Mouse (Mus musculus) cerebellum, adult 8-10 months (tissue): ENCODE measurements around the gene Tm4sf20.
A peak's percentile ranks its signal among the peaks of the same experiment; 100 is the strongest.

Experiments
- DNase-seq: peaks from one replicate; pipeline ENCODE4 v3.0.0; 2022

The Tm4sf20 gene

DNA sequence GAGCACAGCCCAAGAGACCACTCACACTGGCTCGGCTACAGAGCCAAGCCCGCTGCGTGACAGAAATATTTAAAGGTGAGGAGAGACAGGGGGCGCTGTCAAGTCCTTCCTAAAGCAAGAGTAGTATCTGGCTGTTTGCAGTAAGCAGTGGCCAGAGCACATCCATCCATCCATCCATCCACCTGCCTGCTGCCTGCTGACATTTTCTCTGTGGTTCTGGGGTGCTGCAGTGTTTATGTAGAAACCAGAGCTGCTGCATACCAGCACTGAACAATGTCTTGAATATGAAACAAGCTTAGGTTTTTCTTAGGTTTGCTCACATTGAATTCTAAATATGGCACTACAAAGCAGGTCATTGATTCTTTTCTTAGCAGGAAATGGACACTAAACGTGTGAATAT, 4.9 kb upstream of the Tm4sf20 start:
- no peak for DNase-seq

DNA sequence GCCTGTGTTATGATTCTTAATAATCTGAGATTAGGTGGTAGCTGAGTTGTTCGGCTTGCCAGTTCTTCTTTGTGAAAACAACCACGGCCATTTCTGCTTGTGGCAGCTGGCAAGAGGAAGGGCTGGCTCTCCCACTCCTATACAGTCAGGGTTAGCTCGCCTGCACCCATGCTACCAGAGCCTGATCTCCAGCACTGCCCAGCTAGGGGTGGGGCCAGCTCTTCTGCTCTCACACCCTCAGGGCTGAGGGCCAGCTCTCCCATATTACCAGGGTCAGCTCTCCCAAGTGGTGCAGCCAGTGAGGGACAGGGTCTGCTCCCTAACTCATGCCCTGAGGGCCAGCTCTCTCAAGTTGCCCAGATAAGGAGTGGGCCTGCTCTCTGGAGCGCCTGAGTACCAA, 4.2 kb upstream of the Tm4sf20 start:
- no peak for DNase-seq

DNA sequence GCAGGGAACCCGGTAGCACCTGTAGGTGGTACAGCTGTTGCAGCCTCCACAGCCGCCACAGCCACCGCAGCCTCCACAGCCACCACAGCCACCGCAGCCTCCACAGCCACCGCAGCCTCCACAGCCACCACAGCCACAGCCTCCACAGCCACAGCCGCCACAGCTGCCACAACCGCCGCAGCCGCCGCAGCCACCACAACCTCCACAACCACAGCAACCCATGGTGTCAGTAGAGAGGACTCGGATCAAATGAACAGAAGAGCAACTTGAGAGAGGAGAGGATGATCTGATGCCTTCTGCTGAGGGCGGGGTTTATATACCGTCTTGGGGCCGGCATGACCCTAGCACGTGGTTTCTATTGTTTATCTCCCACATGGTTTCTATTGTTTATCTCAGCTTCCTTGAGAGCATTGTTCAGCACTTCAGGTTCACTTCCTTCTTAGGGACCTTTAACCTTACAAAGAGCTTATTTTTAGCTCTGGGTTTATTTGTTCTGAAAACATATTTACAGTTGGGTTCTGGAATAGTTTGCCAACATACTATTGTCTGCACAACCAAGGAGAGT, 2.8 kb upstream of the Tm4sf20 start, which contains the start of gene Gm47791:
TSS of gene Gm47791 (minus strand) at position 222 of the 565 bp plus-strand sequence.
- DNase-seq = no peak

DNA sequence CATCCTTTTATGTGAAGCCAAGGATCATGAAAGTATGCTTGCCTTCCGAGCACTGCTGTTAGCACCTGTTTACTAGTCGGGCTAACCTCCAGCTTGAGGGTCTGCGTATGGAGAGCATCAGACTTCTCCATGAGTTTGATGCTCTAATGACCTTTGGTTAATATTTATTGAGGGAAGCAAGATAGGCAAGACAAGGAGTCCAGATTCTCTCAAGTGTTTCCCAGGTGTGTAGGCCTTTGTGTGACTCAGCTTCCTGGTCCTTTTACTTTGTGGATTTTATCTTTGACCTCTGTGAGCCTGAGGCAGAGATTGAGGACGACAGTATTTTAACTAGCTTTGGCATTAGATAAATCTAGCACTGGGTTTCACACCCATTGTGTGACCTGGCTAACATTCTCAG, 1.6 kb downstream of the Tm4sf20 start:
- no peak for DNase-seq

DNA sequence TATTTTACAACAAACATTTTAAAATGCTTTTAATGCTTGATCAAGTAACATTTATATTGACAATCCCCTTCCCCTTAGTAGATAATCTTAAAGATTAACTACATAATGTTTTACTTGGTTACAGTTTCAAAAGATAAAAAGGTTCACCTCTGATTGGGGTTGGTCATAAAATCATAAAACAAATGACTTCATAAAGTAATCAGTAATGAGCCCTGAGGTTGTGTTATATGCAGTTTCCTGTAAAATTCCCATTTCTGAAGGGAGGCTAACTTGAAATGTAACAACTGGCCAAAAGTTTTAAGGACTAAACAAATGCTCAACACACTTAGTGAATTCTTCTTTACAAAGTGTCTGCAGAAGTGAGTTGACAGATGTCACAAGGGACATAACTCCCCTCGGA, 2.0 kb downstream of the Tm4sf20 start:
- no peak for DNase-seq

DNA sequence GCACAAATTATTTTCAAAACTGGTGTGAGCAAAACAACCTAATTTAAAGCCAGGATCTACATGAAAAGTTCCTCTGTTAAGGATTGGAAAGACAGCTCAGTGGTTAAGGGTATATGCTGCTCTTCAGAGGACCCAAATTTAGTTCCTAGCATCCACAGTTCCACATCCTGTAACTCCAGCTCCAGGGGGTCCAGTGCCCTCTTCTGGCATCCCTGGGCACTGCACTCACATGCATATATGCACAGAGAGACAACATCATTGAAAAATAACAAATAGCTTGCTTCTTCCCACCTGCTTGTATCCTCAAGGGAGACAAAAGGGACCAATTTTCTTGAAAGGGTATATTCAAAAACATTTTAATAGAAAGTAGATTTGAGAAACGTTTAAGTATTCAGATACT, 6.0 kb downstream of the Tm4sf20 start:
- no peak for DNase-seq

DNA sequence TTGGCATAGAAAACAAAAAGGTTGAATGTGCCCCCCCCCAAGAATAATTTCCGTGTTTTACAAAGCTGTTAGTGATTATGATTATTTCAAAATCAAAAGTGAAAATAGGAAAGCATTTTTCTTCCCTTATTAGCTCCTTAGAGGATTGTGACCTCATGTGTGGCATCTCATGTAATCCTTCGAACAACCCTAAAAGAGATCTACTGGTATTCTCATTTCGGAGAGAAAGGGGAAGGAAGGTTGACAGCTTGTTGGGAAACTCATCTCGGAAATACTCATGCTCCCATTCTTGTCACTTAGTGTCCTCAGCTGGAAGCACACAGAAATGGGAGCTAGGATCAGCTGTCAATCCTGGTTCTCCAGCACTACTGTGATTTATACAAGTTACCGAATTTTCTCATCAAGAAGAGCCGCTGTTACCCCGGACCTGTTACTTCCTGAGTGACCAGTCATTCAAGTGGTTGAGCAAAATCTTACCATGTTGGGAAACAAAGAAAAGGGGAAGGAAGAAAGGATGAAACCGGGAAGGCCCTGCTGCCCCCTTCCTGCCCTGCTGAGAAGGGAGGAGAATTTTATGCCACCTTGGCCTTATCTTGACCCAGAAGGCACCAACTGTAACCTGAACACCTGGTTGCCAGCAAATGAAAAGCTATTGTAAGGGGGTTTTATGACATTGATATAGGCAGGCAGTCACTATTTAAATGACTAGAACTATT, 6.6 kb downstream of the Tm4sf20 start:
- no peak for DNase-seq

DNA sequence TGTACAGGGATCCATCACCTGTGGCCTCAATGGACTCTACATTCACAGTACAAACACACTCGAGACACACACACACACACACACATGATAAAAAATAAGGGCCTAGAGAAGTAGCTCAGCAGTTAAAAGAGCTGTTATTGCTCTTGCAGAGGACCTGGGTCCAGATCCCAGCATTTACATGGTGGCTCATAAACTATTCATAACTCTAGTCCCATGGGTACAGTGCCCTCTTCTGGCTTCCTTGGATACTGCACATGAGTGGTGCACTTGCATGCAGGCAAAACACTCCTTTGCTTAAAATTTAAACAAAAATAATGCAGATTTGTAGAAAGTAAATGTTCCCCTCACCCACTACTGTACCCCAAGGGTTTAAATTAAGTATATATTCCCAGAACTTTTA, 8.7 kb downstream of the Tm4sf20 start:
- no peak for DNase-seq

DNA sequence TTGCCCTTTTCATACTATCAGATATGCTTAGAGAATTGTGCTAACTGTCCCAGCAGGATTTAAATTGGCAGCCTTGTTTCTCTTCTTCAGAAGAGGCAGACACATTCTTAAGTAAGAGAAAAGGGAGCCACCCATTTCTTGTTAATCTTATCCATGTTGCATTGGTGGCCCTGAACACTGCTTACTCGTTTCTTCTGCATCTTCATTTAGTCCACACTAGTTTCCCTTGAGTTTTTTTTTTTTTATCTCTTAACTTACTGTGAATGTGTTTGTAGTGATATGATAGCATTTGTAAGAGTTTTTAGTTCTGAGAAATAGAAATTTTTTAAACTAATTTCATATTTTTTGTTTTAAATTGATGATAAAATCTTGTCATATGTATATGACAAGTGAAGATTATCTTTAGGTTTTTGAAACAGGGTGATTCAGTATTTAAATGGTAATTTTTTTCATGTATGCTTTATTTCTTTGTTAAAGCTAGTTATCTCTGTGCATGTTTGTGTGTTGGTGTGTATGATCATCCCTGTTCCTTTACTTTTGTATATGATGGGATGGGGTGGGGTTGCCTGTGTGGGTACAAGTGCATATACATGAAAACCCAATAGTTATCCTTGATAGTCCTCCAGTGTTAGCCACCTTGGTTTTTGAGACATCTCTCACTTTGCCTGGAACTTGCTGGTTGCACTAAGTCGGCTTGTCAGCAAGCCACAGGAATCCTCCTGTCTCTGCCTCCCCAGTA, 20.4 kb downstream of the Tm4sf20 start:
- DNase-seq = no peak

DNA sequence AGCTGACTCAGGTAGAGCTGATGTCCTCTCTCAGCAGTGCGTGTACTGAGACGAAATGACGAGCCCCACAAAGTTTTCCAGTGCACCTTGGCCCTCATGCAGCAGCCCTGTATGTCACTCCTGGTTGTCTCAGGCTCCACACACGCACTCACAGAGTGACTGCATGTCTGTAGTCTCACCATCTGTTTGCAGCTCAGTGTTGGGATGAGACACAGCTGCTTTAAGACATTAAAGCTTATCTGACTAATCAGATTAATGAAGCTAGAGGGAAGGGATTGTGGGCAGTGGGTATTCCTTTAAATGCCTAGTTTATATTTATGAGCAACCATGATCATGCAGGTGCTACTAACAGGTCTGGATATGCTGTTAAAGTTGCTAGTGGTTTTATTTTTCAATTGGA, 21.9 kb downstream of the Tm4sf20 start:
- DNase-seq = no peak

DNA sequence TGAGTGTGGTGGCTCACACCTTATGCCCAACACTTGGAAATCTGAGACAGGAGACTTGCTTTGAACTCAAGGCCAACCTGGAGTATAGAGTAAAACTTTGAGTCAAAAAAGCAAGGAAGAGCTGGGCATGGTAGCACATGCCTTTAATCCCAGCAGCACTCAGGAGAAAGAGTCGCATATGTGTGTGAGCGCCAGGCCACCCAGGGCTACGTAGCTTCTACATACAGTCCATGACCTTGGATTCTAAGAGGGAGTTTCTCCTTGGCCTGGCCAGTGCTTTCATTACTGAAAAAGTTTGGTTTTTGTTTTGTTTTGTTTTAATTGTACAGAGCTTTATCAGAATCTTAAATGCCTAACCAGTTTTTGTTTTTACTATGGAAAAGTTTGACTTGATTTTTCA, 24.3 kb downstream of the Tm4sf20 start:
- no peak for DNase-seq

DNA sequence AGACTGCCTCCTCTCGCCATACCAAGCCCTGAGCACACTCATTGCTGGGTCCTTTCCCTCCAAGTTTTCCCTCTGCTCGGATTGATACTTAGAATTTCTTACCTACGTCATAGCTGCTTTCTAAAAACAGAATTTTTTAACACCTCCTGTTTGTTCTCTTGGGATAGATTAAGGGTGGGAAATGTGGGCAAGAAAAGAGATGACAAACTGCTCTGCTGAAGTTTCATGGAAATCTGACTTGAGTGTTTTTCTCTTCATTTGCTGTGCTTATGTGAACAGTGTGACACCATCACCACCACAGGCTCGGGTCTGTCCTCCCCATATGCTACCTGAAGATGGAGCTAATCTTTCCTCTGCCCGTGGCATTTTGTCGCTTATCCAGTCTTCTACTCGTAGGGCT, 26.7 kb downstream of the Tm4sf20 start:
- no peak for DNase-seq

DNA sequence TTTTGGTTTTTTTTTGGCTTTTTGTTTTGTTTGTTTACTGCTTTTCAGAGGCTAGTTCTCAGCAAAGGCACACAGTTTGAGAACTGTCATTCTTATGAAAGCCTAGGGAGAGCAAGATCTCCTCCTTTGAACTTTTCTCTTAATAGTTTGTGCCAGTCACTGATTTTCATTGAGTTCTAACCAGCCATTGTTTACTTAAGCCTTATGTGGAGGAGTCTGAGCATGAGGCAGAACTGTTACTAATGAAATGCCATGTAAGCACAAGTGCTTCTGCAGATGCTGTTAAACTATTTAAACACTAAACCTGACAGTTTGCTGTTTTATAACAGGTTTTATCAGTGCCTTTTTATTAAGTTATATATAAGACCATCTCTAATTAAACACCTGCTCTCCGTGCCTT, 30.2 kb downstream of the Tm4sf20 start:
- no peak for DNase-seq

DNA sequence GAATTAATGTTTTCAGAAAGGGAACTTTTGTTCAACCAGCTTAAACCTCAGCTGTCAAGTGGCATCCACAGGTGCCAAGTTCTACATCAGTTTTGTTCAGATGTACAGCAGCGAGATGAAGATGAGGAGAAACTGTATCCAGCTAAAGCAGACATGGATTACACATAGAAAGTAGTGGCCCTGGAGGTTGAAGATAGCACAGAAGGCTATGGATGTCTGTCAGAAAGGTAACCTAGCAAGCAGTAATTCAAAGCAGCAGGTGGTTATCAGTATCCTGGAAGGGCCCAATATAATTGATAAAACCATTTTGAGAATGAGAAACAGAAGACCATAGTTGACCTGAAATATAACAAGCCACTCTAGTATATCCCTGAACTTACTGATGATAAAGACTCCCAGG, 34.9 kb downstream of the Tm4sf20 start:
- no peak for DNase-seq

DNA sequence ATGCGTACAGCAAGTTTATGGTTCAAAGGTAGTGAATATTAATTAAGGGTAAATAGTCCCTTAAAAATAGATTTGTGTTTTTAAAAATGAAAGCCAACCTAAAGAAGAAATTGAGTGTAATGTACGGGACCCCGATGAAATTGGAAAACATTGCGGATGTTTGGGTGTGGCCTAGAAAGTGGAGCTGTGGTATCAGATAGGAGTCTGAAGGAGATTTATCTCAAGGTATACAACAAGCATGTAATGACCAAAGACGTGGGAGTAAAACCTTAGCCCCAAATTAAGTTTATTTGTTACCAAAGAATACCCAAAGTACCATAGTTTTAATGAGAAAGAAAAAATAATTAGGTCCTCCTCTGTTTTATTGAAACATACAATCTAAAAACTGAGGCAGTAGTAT, 41.8 kb downstream of the Tm4sf20 start:
- DNase-seq = no peak

DNA sequence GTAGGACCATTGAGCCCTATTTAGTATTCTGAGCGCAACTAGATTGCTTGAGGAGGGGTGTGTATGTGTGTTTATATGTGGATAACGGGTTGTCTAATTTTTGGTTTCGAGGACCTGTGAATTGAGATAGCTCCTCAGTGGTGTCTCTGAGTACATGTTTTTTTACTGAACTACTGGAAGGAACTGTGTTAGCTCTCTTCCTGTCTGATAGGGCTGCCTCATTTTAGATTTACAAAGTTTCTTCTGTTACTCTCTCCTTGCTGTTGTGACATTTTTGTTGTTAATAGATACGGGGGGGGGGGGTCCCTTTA, 42.4 kb downstream of the Tm4sf20 start:
- DNase-seq = no peak

DNA sequence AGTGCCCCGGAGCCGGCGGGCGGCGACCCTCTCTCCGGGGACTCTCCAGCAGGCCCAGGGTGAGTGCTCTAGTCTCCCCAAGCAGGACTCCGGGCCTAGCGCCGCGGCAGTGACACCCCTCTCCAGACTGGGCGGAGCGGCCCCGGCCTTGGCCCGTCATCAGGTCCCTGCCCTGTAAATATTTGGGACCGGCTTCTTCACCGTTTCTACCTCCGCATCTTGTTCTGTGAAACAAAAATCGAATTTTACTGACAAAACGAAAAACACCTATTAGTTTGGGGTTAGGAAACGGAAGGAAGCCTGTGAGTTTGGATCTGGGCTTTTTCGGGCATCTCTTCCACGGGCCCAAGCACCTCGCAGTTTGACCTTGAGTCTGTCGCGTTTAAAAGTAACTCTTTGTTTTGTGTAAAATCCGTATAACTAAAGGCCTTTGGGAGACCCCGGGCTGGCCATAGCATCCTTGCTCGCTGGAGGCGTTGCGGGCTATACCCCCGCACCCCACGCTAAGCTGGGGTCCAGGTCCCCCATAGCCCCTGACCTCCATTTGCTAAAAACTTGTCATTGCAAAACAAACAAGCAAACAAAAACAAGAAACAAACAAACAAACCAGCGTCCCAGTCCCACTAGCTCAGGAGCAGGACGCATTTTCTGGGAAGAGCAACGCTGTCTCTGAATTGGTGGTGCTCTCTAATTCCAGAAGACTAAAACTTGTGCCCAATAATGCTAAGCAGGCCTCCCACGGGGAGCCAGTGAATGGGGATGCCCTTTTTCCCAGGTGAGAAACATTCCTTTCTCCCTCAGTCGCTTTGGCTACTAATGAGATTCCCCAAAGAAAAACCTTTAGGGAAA, 43.0 kb downstream of the Tm4sf20 start:
- DNase-seq = no peak

DNA sequence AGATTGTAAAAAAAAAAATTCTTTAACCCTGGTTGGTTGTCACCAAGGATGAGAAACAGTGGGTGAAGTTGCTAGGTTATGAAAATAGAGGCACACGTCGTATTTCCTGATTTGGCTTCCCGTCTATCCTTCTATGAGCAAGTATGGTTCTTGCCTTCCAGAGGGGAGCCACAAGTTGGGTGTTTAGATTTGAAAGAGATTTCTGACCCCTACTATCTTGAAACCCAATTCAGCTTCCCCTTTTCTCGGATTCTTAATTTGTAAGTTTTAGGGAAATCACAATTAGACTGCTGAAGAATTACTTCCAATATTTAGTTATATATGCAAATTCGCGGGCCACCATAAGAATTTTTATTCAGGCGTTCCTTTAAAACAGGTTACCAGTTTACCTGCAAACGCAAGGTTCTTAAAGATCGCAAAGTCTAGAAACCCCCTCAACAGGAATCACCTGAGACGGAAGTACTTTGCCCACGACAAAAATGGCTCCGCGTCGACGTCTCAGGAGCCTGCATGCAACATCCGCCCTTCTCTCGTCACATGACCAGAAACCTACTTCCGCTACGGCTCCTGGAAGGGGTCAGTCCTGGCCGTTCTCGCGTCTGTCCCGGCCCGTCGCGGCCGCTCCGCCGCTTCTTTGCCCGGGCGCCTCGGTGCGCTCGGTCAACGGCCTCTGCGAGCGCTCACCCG, 43.8 kb downstream of the Tm4sf20 start, which contains the start of gene Mff:
TSS of gene Mff (plus strand) at position 552 of the 687 bp plus-strand sequence.
- peak; percentile 92 for DNase-seq

DNA sequence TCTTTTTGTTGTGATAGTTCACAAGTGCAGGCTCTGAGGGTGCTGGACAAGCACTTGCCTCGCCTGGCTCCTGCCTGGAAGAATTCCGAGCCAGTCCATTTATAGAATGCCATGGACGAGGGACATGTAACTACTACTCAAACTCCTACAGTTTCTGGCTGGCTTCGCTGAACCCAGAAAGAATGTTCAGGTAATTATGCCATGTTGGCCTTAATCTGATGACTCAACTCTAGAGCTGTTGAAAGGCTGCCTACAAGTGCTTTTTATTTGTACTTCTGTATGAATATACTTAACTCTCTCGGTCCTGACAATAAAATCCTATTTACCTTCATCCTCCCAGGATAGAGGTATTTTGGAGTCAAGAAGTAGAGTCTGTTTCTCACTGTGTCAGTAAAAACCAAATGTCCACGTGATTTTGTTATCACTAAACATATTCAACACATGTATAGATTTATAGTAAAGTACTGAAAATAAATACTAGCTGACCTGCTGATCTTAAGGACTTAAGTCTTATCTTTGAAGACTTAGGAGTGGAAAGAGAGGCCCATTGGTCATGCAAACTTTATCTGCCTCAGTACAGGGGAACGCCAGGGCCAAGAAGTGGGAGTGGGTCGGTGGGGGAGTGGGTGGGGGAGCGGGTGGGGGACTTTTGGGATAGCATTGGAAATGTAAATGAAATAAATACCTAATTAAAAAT, 50.3 kb downstream of the Tm4sf20 start:
- DNase-seq = no peak
